Mouse (Mus musculus) layer of hippocampus, adult 9-10 months (tissue): ENCODE measurements at regions not wholly inside any gene's neighbourhood (a gene's known extent, or its start where the extent isn't known, plus 50 kb on each side); places are given as distances from the start of the nearest gene placed in this dataset.
A peak's percentile ranks its signal among the peaks of the same experiment; 100 is the strongest.

ENCODE experiments used
- DNase-seq: peaks from one replicate; pipeline ENCODE4 v3.0.0; 2022; ENCODE audit warnings: low spot score

DNA sequence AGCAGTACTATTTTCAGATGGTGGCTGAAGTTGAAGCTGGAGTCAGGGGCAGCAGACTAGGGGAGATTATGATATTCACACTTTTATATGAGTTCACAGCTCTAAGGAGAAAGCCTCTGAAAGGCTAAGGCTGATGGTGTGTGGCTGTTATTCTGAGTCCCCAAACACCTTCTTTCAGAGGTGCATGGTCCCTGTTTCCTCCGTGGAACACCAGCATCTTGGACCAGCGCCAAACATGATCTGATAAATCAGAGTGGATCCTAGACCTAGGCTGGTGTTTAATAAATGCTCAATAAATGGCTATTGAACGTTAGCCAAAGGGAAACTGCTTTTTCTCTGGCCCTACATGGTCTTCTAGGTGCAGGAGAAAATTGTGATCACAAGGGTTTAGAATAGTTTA, 269.2 kb downstream of the Agtpbp1 start:
- no peak for DNase-seq

DNA sequence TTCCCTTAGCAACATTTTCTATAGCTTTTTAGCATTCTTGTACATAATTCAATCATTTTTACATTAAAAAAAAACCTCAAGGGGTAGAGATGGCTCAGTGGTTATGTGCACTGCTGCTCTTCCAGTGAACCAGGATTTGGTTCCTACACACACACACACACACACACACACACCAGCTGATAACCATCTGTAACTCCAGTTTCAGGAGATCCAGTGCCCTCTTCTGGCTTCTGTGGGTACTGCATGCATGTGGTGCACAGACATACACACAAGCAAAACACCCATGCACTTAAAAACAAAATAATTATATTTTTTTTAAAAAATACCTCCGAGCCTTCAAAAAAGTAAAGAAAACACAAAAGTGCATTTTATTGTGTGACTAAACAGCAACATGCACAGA, 270.6 kb downstream of the Agtpbp1 start:
- DNase-seq, result no peak

DNA sequence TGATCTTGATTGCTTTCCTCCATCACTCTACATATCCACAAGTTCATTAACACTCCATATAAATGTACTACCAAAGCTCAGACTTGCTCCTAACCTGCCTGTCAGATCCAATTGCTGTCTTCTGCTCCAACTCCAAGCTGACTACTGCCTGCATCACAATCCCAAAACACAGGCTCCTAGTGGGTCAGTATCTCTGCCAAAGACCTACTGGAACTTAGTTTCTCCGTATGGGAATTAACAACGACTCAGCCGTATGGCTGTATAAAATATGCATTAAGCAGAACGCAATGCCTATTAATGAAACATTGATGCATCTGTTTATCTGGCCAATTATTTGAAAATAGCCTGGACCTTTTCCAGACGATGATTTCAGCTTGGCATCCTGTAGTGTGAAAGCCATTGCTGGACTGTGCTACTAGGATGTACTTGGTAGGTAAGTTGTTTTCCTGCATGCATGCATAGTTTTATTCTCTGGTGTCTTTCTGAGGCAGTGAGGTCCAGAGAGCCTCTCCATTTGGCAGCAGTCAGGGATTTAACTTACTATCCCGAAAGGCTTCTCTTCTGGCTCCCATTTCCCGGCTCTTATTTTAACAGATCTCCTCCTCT, 271.2 kb downstream of the Agtpbp1 start:
- DNase-seq, result no peak

DNA sequence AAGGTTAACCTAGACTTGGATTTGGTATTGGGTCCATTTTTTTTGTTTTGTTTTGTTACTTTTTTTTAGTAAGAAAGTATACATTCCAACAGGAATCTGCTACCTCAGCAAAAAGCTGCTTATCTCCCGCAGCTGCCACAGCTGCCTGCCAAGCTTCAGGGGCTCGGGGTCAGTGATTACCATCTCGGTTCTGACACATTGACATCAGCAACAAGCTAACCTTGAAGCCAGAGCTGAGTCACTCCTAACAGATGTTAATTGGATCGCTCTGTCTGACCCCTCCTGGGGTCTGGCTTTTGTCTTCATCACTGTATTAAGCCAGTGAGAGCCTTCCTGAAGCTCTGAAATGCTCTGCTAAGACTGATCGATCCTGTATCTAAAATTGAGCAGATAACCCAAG, 292.1 kb downstream of the Agtpbp1 start:
- no peak for DNase-seq

DNA sequence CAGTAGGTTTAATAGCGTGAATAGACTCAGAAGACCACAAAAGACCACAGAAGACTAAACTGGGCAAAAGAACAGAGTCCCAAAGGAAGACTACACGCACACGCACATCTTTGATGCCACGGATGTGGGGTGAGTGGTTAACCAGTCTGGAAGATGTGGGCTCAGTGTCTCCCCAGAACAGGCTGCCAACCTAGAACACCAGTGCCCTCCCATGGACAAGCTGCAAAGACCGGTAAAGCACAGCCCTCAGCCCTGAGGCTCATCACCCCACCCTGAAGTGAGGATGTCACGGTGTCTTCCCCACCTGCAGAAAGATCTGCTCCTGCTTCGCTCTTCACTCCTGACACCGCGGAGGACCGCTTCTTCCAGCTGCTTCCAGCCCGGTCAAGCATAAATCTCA, 295.9 kb downstream of the Agtpbp1 start:
- no peak for DNase-seq

DNA sequence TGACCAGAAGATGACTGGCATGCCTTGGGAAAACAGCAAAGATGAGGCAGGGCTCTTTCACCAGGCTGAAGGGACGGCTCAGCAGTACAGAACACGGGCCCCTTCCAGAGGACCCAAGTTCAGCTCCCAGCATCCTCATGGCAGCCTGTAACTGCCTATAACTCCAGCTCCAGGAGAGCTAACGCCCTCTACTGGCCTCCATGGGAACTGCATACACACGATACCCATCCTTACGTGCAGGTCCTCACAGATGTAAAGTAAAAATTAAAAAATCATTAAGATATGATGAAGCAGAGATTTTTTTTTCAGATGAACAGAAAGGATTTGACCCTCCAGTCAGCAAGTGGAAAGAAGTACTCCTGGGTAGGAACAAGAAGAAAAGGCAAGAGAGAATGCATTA, 303.8 kb downstream of the Agtpbp1 start:
- DNase-seq, result no peak

DNA sequence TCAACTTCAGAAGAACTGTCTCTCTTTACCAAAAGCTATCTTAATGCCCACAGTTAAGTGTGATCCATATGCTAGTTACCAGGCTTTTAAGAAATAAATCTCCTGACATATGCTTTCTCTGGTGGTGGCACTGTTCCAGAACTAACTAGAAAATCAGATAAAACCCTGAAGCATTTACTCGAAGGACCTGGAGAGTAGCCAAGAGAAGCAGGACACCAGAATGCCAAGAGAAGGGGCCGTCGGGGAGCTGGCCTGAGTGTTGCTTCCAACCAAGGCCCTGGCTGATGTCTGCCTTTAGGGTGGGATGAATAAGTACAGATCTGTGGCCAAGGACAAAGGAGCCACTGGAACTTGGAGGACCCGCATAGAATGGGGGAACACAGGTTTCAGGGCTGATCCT, 305.9 kb downstream of the Agtpbp1 start:
- DNase-seq, result no peak

DNA sequence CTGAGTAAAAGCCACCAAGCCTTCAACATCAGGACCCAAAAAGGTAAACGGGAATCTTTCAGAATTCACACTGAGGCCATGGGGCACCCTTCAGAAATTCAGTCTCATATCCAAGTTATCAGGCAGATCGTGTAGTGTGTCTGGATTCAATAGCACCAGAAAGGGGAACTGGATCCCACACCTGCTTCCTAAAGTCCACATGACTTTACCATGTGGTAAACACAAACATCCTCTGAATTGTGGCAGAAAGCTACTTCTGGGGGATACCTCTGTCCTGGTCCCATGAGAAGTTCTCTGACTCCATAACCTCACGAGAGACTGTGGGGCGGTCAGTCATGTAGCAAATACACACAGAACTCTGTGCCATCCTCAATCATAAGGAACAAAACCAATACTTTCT, 313.4 kb downstream of the Agtpbp1 start:
- DNase-seq, result no peak

DNA sequence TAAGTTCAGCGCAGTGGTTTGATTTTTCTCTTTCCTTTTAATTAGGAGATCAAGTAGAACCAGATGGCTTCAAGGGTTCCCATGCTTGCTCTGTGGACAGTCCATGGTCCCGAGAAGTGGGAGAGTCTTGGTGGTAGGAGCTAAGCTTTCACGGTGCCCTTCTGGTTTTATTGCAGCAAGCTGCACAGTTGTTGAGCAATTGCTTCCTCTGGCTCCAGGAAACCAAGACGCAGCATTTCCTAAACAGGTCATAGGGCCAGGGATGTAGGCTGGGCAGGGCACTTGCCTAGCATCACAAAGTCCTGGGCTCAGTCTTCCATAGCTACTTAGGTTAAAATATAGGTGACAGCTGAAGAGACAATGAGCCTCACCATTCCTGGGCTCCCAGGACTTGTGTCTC, 318.2 kb downstream of the Agtpbp1 start:
- no peak for DNase-seq

DNA sequence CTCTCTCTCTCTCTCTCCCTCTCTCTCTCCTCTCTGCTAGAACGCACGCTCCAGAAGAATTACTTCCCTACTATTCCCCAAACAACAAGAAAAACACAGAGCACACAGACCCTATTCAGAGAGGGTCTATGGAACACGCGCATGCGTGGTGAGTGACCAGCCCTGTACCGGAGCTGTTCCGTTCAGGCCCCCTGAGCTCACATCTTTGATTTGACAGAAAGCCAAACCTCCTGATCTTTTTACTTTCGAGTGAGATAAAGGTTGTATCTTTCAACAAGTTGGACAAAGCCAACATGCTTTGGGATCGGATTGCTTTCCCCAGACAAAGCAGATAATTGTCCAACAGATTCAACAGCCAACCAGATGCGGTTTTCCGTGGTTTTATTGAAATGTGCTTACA, 320.9 kb downstream of the Agtpbp1 start:
- DNase-seq, result no peak

DNA sequence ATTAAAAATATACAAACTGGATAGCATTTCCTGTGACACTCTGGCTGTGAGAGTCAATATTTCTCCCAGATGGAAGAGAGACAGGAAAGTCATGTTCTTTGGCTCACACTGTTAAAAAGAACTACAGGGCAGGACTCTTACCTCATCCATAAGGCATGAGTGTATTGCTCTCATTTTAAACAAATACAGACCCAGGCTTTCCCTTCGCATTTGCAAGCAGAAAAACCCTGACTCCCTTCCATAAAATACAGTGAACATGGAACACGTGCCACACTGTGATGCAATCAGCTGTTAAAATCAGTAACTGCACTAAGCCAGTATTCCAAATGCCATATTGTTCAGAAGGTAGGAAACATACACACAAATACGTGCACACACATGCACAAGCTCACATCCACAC, 323.1 kb downstream of the Agtpbp1 start:
- no peak for DNase-seq

DNA sequence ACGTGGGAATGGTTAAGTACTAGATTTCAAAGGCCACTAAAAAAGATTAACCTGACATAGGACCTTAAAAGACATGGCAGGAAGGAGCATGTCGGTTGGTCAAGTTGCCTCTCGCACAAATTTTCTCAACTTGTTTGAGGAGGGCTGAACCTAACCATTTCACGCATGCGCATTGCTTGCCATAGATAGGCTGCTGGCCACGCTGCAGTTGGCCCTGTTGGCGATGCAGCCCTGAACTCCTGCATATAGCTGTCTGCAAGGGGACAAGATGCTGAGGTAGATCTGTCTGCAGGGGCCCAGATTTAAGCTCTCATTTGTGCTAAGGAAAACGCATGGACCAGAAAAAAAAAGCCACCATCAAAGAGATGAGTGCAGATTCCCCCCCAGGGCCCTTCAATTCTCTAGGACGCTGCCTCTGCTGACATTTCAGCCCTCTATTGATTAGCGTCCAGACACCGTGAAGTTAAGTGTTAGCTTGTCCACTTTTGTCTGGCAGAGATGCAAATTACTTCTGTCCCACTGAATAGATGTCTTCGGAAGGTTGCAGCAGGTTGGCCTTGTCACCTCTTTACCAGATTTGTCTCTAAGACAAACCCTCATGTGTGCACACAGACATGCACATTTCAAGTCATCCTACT, 329.1 kb downstream of the Agtpbp1 start:
- DNase-seq, result no peak

DNA sequence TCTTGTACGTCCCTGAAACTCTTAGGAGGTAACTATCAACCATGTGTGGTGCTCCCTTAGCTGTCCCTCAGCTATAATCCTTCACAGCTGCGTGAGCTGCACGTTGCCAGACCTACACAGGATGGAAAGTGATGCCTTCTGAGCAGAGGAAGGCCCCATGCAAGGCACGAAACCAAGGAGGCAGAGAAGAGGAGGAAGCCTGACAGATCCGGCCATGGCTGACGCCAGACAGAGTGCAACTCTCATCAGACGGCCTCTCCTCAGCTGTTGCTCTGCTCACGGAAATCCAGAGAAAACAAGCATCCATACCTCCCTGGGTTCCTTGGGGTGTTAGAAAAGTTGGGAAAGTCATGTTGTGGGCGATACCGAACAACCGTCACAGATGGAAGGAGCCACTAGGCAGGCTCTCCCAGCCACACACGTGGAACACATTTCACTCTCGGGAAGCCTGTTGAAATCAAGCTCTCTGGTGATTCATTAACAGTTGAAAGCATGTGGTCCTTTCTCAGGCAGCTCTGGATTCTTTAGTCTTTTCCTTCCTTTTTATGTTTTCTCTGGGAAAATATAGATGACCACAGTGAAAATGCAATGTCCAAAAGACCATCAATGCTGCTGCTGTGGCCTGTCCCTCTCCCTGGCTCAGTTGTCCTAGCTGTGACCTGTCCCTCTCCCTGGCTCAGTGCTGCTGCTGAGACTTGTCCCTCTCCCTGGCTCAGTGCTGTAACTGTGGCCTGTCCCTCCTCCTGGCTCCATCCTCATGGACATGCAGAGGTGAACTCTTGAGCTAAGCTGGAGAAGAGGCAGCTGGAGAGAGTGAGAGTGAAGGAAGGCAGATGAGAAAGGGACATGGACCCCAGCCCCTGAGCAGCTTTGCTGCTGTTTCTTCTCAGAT, 331.1 kb downstream of the Agtpbp1 start:
- no peak for DNase-seq

DNA sequence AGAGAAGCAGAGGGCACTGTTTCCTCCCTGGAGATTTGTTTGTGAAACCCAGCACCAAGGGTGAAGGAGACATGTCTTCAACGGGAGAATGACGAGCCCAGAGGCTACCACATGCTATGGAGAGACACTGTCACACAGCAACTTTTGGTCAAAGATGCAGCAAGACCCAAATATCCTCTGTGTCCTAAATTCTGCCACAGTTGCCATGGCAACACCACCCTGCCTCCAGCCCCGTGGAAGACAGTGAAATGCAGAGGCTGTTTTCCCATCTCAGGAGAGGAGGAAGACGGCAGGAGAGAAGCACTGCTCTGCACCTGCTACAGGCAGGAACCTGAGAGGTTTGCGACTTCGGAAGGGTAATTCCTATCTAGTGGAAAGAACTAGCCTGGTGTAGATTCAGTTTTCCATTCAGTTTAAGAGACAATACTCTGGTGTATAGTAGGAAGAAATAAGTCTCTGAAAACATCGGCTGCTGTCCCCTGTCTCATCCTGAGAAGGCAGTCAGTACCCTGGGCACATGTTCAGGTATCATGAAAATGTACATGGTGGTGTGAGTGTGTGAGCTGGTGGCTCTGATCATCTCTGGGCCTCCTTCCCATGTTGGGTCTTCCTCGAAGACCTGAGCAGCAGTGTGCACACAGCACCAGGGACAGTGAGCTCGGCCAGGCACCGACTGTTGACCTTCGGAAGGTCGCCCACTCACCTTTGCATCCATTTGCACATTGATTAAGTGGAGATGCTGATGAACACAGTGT, 333.6 kb downstream of the Agtpbp1 start:
- DNase-seq, result peak; percentile 31

DNA sequence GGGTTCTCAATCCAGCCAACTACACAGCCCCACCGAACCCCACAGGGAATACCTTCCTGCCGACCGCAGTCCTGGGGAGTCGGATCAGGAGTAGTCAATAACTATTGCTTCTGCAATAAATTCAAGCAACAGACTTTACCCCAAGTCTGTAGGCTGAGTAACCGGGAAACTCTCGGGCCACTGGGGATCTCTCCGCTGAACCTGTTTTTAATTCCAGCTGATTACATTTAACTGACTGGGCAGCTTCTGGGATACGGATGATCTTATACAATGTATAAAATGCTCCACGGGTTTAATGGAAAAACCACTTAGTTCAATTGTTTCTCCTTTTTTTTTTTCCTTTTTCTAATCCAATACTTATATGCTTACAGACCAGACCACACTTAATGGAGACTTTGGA, 336.6 kb downstream of the Agtpbp1 start:
- DNase-seq, result no peak

DNA sequence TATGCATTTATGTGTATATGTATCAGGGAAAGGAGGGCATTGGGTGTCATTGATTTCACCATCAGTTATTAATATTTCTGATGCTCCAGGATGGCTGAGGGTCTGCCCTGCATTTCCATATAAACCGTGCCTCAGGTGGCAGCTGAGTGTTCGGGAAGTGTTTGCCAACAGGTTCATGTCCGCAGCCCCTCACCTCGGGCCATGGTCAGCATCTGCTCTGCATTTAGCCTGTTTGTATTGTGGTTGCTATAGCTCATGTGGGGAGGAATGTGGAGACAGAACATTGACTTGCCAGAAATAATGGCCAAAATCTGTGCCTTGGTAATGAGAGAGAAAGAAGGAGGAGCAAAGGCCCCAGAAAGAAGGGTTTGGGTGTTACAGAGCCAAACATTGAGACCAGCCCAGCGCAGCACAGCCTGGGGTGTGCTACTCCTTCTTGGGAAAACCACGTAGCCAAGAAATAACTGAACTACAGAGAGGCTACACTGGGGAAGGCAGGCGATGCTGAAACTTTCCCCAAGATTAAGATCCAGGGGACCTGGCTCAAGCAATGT, 338.0 kb downstream of the Agtpbp1 start:
- no peak for DNase-seq

DNA sequence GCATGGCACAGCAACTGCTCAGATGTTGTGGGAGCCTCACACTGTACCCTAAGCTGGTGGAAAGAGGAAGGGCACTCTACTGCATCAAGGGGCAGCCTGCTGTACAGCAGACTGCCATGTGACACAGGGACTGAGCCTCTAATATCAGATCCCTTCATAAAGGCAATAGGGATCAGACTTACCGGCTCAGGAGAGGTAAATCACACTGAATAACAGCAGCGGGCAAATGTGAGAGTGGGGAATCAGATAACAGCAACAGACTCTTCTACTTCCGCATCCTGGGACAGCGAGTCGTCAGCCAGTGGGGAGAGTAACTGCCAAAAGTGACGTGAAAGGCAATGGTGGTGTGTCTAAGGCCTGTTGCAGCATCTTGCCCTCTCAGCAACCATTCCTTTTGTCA, 339.0 kb downstream of the Agtpbp1 start:
- DNase-seq, result no peak

DNA sequence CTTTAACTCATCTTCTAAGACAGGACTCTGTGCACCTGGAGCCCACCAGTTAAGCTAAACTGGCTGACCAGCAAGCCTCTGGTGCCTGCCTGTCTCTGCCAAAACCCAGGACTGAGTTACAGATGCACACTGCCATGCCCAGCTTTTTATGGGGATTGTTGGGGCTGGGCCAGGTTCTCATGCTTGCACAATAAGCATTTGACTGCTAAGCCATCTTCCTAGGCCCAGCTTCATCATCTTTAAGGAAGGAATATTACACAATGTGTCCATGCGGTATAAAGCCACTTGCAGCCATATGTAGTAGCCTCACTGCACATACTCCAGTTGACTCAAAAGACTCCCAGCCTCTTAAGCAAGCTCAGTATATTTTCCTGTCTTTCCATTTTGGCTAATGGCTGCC, 340.4 kb downstream of the Agtpbp1 start:
- DNase-seq, result no peak

DNA sequence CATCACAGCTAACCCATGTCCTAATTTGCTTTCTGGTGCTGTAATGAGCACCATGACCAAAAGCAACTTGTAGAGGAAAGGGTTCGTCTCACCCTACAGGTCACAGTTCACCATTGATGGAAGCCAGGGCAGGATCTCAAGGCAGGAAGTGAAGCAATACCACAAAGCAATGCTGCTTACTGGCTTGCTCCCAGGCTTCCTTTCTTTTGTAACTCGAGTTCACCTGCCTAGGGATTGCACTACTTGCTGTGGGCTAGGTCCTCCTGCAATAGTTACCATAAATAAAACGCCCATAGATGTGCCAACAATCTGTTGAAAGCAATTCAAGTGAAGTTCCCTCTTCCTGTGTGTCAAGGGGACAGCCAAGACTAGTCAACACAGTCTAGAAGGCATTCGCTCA, 342.4 kb downstream of the Agtpbp1 start:
- no peak for DNase-seq

DNA sequence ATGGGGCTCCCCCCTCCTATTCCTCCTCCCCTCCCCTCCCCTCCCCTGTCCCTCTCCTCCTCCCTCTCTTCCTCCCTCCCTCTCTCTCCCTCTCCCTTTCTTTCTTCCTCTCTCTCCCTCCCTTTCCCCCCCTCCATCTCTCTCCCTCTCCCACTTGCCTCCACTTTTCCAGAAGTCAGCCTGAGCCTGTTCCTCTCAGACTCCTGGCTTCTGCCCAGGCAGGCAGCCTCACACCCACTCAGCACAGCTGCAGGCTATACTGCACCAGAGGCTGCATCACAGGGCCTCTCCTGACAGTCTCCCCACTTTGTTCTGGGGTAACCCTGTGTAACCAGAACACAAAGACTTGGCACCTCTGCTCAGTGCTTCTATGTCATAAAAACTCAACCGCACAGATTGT, 346.3 kb downstream of the Agtpbp1 start:
- no peak for DNase-seq

DNA sequence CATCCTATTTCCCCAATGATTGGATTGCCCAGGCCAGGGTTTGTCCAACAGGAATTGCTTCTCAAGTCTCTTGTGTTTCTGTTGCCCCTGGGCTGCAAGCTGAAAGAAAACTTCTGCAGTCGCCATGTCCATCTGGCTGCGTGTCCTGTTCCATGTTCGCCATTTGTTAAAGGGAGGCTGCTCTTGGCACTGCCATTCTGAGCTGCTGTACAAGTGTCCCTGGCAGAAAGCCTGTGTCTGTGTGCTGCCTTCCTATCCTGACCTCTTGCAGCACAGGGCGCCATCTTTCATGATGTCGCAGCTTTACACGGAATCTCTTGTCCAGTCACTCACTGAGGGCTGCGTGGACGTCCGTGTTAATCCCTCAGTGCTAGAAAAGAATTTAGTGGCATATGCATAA, 349.2 kb downstream of the Agtpbp1 start:
- no peak for DNase-seq

DNA sequence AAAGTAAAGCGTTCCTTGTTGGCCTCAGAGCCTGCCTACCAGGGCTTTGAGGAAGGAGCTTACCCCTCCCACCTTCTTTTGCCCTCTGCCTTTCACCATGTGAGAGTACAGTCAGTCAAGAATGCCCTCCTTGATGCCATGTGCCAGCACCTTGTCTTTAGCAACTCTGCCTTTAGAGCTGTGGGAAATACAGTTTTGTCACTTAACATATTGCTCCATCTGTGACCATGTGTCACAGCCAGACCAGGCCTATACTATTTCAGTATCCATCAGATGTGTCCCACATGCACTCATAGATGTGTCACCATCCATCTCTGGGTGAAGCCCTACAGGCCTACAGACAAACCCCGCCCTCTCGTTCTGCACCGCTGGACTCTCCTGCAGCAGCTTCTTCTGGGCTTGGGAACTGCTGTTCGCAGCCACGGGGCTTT, 355.9 kb downstream of the Agtpbp1 start:
- DNase-seq, result no peak
